Mouse (Mus musculus): ENCODE measurements around the gene Flvcr2.

- no peak for TF ChIP-seq CTCF (conservative IDR thresholded peaks at IDR 0.05; ENCODE audit: low read length)
- TF ChIP-seq POU5F1 (IDR thresholded peaks at IDR 0.05; ENCODE audit: borderline replicate concordance, low read length) = no peak
These were observed 19.5 kb upstream of the Flvcr2 start for GRCm38 (mm10) chr12:85726729-85727397.
